Mouse (Mus musculus) heart, embryonic 16.5 days (tissue): ENCODE results near the gene Itgb4. TPM values are rescaled to one million over a fixed set of nuclear protein-coding genes. Genes with fewer than 3 reads are reported as not detected.

Experiments used
- ATAC-seq: fragments of 200-750 bp; cut with Nextera tagmentation; replicated peaks from 2 replicates; pipeline ENCODE4 v1.8.0; 2017; ENCODE audit warnings: moderate number of reproducible peaks; ENCODE audit not compliant: insufficient read depth, low FRiP score; ENCODE audit errors: extremely low read depth
- H3K27ac ChIP-seq: fragments of 300-500 bp; sonication (generic); 2 replicates; pipeline ENCODE4 v1.5.1; 2014; ENCODE audit warnings: mild to moderate bottlenecking, low read length, control low read depth, moderate library complexity
- H3K27me3 ChIP-seq: fragments of 300-500 bp; sonication (generic); 2 replicates; pipeline ENCODE4 v1.6.1; 2014; ENCODE audit warnings: low read length, mixed read lengths; ENCODE audit not compliant: control insufficient read depth, insufficient read depth
- H3K36me3 ChIP-seq: fragments of 300-500 bp; sonication (generic); 2 replicates; pipeline ENCODE4 v1.6.1; 2014; ENCODE audit not compliant: control insufficient read depth, insufficient read depth
- H3K4me1 ChIP-seq: fragments of 300-500 bp; sonication (generic); 2 replicates; pipeline ENCODE4 v1.6.1; 2014; ENCODE audit warnings: low read length, mixed read lengths; ENCODE audit not compliant: control insufficient read depth, insufficient read depth
- H3K4me2 ChIP-seq: fragments of 300-500 bp; sonication (generic); 2 replicates; pipeline ENCODE4 v1.6.1; 2014; ENCODE audit warnings: low read depth, mild to moderate bottlenecking, control low read depth, low read length
- H3K4me3 ChIP-seq: fragments of 300-500 bp; sonication (generic); 2 replicates; pipeline ENCODE4 v1.5.1; 2014; ENCODE audit warnings: mild to moderate bottlenecking, control low read depth, low read length
- H3K9ac ChIP-seq: fragments of 300-500 bp; sonication (generic); 2 replicates; pipeline ENCODE4 v1.6.1; 2014; ENCODE audit warnings: low read length, control low read depth
- H3K9me3 ChIP-seq: fragments of 300-500 bp; sonication (generic); replicated peaks from 2 replicates; pipeline ENCODE4 v1.6.1; 2016; ENCODE audit warnings: low read length; ENCODE audit not compliant: control insufficient read depth
- WGBS: fragments of 180-500 bp; shearing (Covaris S2); extraction: QIAGEN DNeasy Blood & Tissue Kit; methylation state at CpG from one replicate; pipeline ENCODE4 v1.1.7; 2014; 5-methylcytosine and 5-hydroxymethylcytosine counted together
- polyA plus RNA-seq: library from polyadenylated mRNA; unstranded; fragments of >200 nt; fragmentation: Nextera tagmentation; extraction: Ambion mirVana; gene quantifications from 2 replicates; pipeline ENCODE4 v1.2.1, GENCODE M21; 2015

Gene Itgb4
- polyA plus RNA-seq, 1 experiment from 2014 or later: 4.4 TPM

- Histone ChIP-seq H3K4me3 (no peak overlapping the region), H3K27ac (peak overlapping the region; percentile 27; the same call in 1 of the 2 replicates), H3K4me1 (peaks cover 11% of the 10 kb centered on the region), H3K9me3 (no peaks in the 10 kb centered on the region), H3K36me3 (peaks cover 65% of the 10 kb centered on the region), H3K9ac (no peak overlapping the region), H3K27me3 (no peaks in the 10 kb centered on the region), H3K4me2 (no peak overlapping the region)
- 47% methylated on average over 4 of the region's 4 CpGs for WGBS
- no peak; the same call in 1 of the 2 replicates for ATAC-seq
Measured at GRCm38 (mm10) chr11:116057237-116057881, 82.8 kb downstream of the Itgb4 start.

Other genes starting within 250 kb of the Itgb4 start
- 36.8 and 43.1 TPM in 2 replicates for gene Tmem94, start 209.3 kb upstream of the Itgb4 start, polyA plus RNA-seq
- 18.9 and 22.1 TPM in 2 replicates for gene Caskin2, start 161.1 kb upstream of the Itgb4 start, polyA plus RNA-seq
- 26.2 and 28.3 TPM in 2 replicates for gene Tsen54, start 160.0 kb upstream of the Itgb4 start, polyA plus RNA-seq
- 17.7 and 18.2 TPM in 2 replicates for gene Llgl2, start 150.7 kb upstream of the Itgb4 start, polyA plus RNA-seq
- 0.17 and 1.7 TPM in 2 replicates for gene Myo15b, start 116.3 kb upstream of the Itgb4 start, polyA plus RNA-seq
- gene Smim5, start 74.7 kb upstream of the Itgb4 start, polyA plus RNA-seq: 68.4 and 82.9 TPM in 2 replicates
- gene Smim6, start 62.7 kb upstream of the Itgb4 start, polyA plus RNA-seq: 3.7 and 5.7 TPM in 2 replicates
- 20.2 and 23.5 TPM in 2 replicates for gene Sap30bp, start 41.4 kb upstream of the Itgb4 start, polyA plus RNA-seq
- 13.2 and 13.6 TPM in 2 replicates for gene Recql5, start 41.2 kb upstream of the Itgb4 start, polyA plus RNA-seq
- gene Galk1, start 38.0 kb downstream of the Itgb4 start, polyA plus RNA-seq: 142 and 153 TPM in 2 replicates
- 661 and 709 TPM in 2 replicates for gene H3f3b, start 53.3 kb downstream of the Itgb4 start, polyA plus RNA-seq
- gene Unk, start 55.6 kb downstream of the Itgb4 start, polyA plus RNA-seq: 22.7 and 23.2 TPM in 2 replicates
- gene Unc13d, start 103.3 kb downstream of the Itgb4 start, polyA plus RNA-seq: 3.2 and 5.9 TPM in 2 replicates
- 143 and 153 TPM in 2 replicates for gene Wbp2, start 112.3 kb downstream of the Itgb4 start, polyA plus RNA-seq
- gene Trim47, start 152.5 kb downstream of the Itgb4 start, polyA plus RNA-seq: 79.8 and 89.2 TPM in 2 replicates
- 5.3 and 6.5 TPM in 2 replicates for gene Trim65, start 156.4 kb downstream of the Itgb4 start, polyA plus RNA-seq
- gene Mrpl38, start 164.2 kb downstream of the Itgb4 start, polyA plus RNA-seq: 102 and 106 TPM in 2 replicates
- gene Fbf1, start 193.5 kb downstream of the Itgb4 start, polyA plus RNA-seq: 20.8 and 23.7 TPM in 2 replicates
- gene Ten1, start 224.1 kb downstream of the Itgb4 start, polyA plus RNA-seq: 76.0 and 84.5 TPM in 2 replicates
- gene Acox1, start 224.3 kb downstream of the Itgb4 start, polyA plus RNA-seq: 38.6 and 40.5 TPM in 2 replicates